Mouse (Mus musculus) midbrain, embryonic 16.5 days (tissue): ENCODE measurements around the gene Krtap9-3. TPM values are rescaled to one million over a fixed set of nuclear protein-coding genes. Genes with fewer than 3 reads are reported as not detected.
"Not testable (repeated sequence)": the region's sequence is repeated elsewhere in the genome, so short reads cannot be mapped to it uniquely, and the experiment has no call there.

Experiments
- ATAC-seq: fragments of 200-750 bp; cut with Nextera tagmentation; 2 replicates; pipeline ENCODE4 v1.8.0; 2017; ENCODE audit warnings: moderate TSS enrichment
- H3K27ac ChIP-seq: fragments of 300-500 bp; sonication (generic); 2 replicates; pipeline ENCODE4 v1.5.1; 2014; ENCODE audit warnings: mild to moderate bottlenecking, low read length, mixed read lengths
- H3K27me3 ChIP-seq: fragments of 300-500 bp; sonication (generic); 2 replicates; pipeline ENCODE4 v1.6.1; 2014; ENCODE audit warnings: low read depth, low read length, mixed read lengths; ENCODE audit not compliant: control insufficient read depth, insufficient read depth
- H3K36me3 ChIP-seq: fragments of 300-500 bp; sonication (generic); 2 replicates; pipeline ENCODE4 v1.6.1; 2014; ENCODE audit warnings: mild to moderate bottlenecking, low read length, moderate library complexity, mixed read lengths; ENCODE audit not compliant: control insufficient read depth, insufficient read depth
- H3K4me1 ChIP-seq: fragments of 300-500 bp; sonication (generic); 2 replicates; pipeline ENCODE4 v1.6.1; 2014; ENCODE audit warnings: mild to moderate bottlenecking, low read length, mixed read lengths; ENCODE audit not compliant: control insufficient read depth, insufficient read depth
- H3K4me2 ChIP-seq: fragments of 300-500 bp; sonication (generic); 2 replicates; pipeline ENCODE4 v1.6.1; 2014; ENCODE audit warnings: mild to moderate bottlenecking, low read length, mixed read lengths
- H3K4me3 ChIP-seq: fragments of 300-500 bp; sonication (generic); 2 replicates; pipeline ENCODE4 v1.5.1; 2014; ENCODE audit warnings: low read depth, mild to moderate bottlenecking, low read length, moderate library complexity, mixed read lengths
- H3K9ac ChIP-seq: fragments of 300-500 bp; sonication (generic); 2 replicates; pipeline ENCODE4 v1.6.1; 2014; ENCODE audit warnings: low read depth, low read length, mixed read lengths
- H3K9me3 ChIP-seq: fragments of 300-500 bp; sonication (generic); replicated peaks from 2 replicates; pipeline ENCODE4 v1.6.1; 2014; ENCODE audit warnings: mild to moderate bottlenecking, low read length, mixed read lengths; ENCODE audit not compliant: control insufficient read depth, poor library complexity, severe bottlenecking
- WGBS: fragments of 180-500 bp; shearing (Covaris S2); extraction: QIAGEN DNeasy Blood & Tissue Kit; methylation state at CpG from one replicate; pipeline ENCODE4 v1.1.7; 2014; 5-methylcytosine and 5-hydroxymethylcytosine counted together
- polyA plus RNA-seq: library from polyadenylated mRNA; unstranded; fragments of >200 nt; fragmentation: Nextera tagmentation; extraction: Ambion mirVana; gene quantifications from 2 replicates; pipeline ENCODE4 v1.2.1, GENCODE M21; 2015

Krtap9-3 gene
- polyA plus RNA-seq, 1 experiment from 2014 or later = not detected

- Histone ChIP-seq H3K4me2 (no peak within 1 kb of the TSS), H3K4me3 (no peak within 1 kb of the TSS), H3K9ac (no peak within 1 kb of the TSS), H3K36me3 (no peaks in the 10 kb centered on the region), H3K27ac (no peak within 1 kb of the TSS), H3K27me3 (no peaks in the 10 kb centered on the region), H3K4me1 (no peaks in the 10 kb centered on the region), H3K9me3 (no peaks in the 10 kb centered on the region)
- ATAC-seq = no peak
- 80% methylated on average over 4 of the region's 4 CpGs for WGBS
Observed at GRCm38 (mm10) chr11:99628138-99628537, 30.2 kb upstream of the Krtap9-3 start, which contains the start of gene Krtap4-1. TSS of gene Krtap4-1 (minus strand) at chr11:99628238.

- Histone ChIP-seq H3K4me2 (no peak within 1 kb of the TSS), H3K9ac (no peak within 1 kb of the TSS), H3K27ac (no peak within 1 kb of the TSS), H3K36me3 (no peaks in the 10 kb centered on the region), H3K4me1 (no peaks in the 10 kb centered on the region), H3K9me3 (no peaks in the 10 kb centered on the region), H3K27me3 (no peaks in the 10 kb centered on the region), H3K4me3 (no peak within 1 kb of the TSS)
- no peak for ATAC-seq
- 94% methylated on average over 2 of the region's 2 CpGs for WGBS
Observed at GRCm38 (mm10) chr11:99620335-99620734, 22.4 kb upstream of the Krtap9-3 start, which contains the start of gene Gm11562. TSS of gene Gm11562 (minus strand) at chr11:99620435.

- WGBS = 73% methylated on average over 3 of the region's 3 CpGs
- ATAC-seq = no peak
- H3K27me3 ChIP-seq = no peaks in the 10 kb centered on the region
Observed at GRCm38 (mm10) chr11:99614796-99615363, 17.0 kb upstream of the Krtap9-3 start, which contains the start of gene Krtap2-4. TSS of gene Krtap2-4 (minus strand) at chr11:99614846.

GRCm38 (mm10) chr11:99610089-99610488, 12.2 kb upstream of the Krtap9-3 start, which contains the start of gene Gm11937:
TSS of gene Gm11937 (minus strand) at chr11:99610189.
- ATAC-seq, H3K9me3 ChIP-seq, H3K27ac ChIP-seq, H3K9ac ChIP-seq, H3K4me2 ChIP-seq, H3K36me3 ChIP-seq, H3K4me1 ChIP-seq, H3K27me3 ChIP-seq, H3K4me3 ChIP-seq: not testable (repeated sequence)
- WGBS = 77% methylated on average over 1 of the region's 2 CpGs

More at GRCm38 (mm10) chr11:99614796-99615363, 17.0 kb upstream of the Krtap9-3 start, which contains the start of gene Krtap2-4:
- Histone ChIP-seq H3K9ac (no peak within 1 kb of the TSS), H3K4me2 (no peak within 1 kb of the TSS), H3K36me3 (no peaks in the 10 kb centered on the region), H3K4me3 (no peak within 1 kb of the TSS), H3K27ac (no peak within 1 kb of the TSS), H3K9me3 (no peaks in the 10 kb centered on the region), H3K4me1 (no peaks in the 10 kb centered on the region)

GRCm38 (mm10) chr11:99609126-99609525, 11.2 kb upstream of the Krtap9-3 start:
- Histone ChIP-seq H3K4me1 (no peaks in the 10 kb centered on the region), H3K27me3 (no peaks in the 10 kb centered on the region), H3K4me2 (no peak overlapping the region), H3K9ac (no peak overlapping the region), H3K9me3 (no peaks in the 10 kb centered on the region), H3K36me3 (no peaks in the 10 kb centered on the region), H3K27ac (no peak overlapping the region), H3K4me3 (no peak overlapping the region)
- no peak for ATAC-seq
- 75% methylated on average over 1 of the region's 1 CpGs for WGBS

GRCm38 (mm10) chr11:99603208-99603607, 5.3 kb upstream of the Krtap9-3 start, which contains the start of gene Gm11938:
TSS of gene Gm11938 (minus strand) at chr11:99603308.
- H3K9ac ChIP-seq, H3K4me2 ChIP-seq, H3K9me3 ChIP-seq, H3K4me3 ChIP-seq, H3K4me1 ChIP-seq, H3K27me3 ChIP-seq, ATAC-seq, H3K36me3 ChIP-seq, H3K27ac ChIP-seq: not testable (repeated sequence)
- 85% methylated on average over 1 of the region's 1 CpGs for WGBS

- Histone ChIP-seq H3K27ac (no peak within 1 kb of the TSS), H3K27me3 (no peaks in the 10 kb centered on the region)
Observed at GRCm38 (mm10) chr11:99590981-99591380, 6.9 kb downstream of the Krtap9-3 start, which contains the start of gene Krtap1-3. TSS of gene Krtap1-3 (minus strand) at chr11:99591339.

GRCm38 (mm10) chr11:99585096-99585495, 12.8 kb downstream of the Krtap9-3 start:
- Histone ChIP-seq H3K27ac (no peak overlapping the region), H3K36me3 (no peaks in the 10 kb centered on the region), H3K4me2 (no peak overlapping the region), H3K9me3 (no peaks in the 10 kb centered on the region), H3K27me3 (no peaks in the 10 kb centered on the region), H3K4me3 (no peak overlapping the region), H3K4me1 (no peaks in the 10 kb centered on the region), H3K9ac (no peak overlapping the region)
- 90% methylated on average over 7 of the region's 7 CpGs for WGBS
- ATAC-seq = no peak

More at GRCm38 (mm10) chr11:99590981-99591380, 6.9 kb downstream of the Krtap9-3 start, which contains the start of gene Krtap1-3:
- no peaks in the 10 kb centered on the region for H3K4me1 ChIP-seq
- no peaks in the 10 kb centered on the region for H3K36me3 ChIP-seq
- WGBS = 92% methylated on average over 6 of the region's 6 CpGs
- H3K9me3 ChIP-seq = no peaks in the 10 kb centered on the region
- H3K4me2 ChIP-seq = no peak within 1 kb of the TSS
- no peak for ATAC-seq
- H3K9ac ChIP-seq = no peak within 1 kb of the TSS
- H3K4me3 ChIP-seq = no peak within 1 kb of the TSS

- no peak within 1 kb of the TSS for H3K9ac ChIP-seq
- 82% methylated on average over 5 of the region's 5 CpGs for WGBS
- H3K27ac ChIP-seq = no peak within 1 kb of the TSS
- no peak within 1 kb of the TSS for H3K4me3 ChIP-seq
- H3K36me3 ChIP-seq = no peaks in the 10 kb centered on the region
- no peaks in the 10 kb centered on the region for H3K27me3 ChIP-seq
- H3K4me2 ChIP-seq = no peak within 1 kb of the TSS
- H3K4me1 ChIP-seq = no peaks in the 10 kb centered on the region
- no peak for ATAC-seq
- H3K9me3 ChIP-seq = no peaks in the 10 kb centered on the region
Observed at GRCm38 (mm10) chr11:99583245-99583704, 14.6 kb downstream of the Krtap9-3 start, which contains the start of gene Krtap1-4. TSS of gene Krtap1-4 (minus strand) at chr11:99583654.
